Mouse (Mus musculus) kidney, postnatal 0 days (tissue): Measurements from ENCODE around the gene Gm20388. TPM values are rescaled to one million over a fixed set of nuclear protein-coding genes. Genes with fewer than 3 reads are reported as not detected.

ENCODE experiments used
- ATAC-seq: fragments of 200-750 bp; cut with Nextera tagmentation; replicated peaks from 2 replicates; pipeline ENCODE4 v1.8.0; 2017; ENCODE audit warnings: low read depth, moderate number of reproducible peaks, moderate TSS enrichment, moderate library complexity; ENCODE audit not compliant: low FRiP score
- DNase-seq: peaks from one replicate; pipeline ENCODE4 v3.0.0-alpha.2; 2016; ENCODE audit warnings: low spot score
- H3K27ac ChIP-seq: fragments of 300-500 bp; sonication (generic); 2 replicates; pipeline ENCODE4 v1.5.1; 2014; ENCODE audit warnings: mild to moderate bottlenecking
- H3K27me3 ChIP-seq: fragments of 300-500 bp; sonication (generic); 2 replicates; pipeline ENCODE4 v1.6.1; 2014; ENCODE audit warnings: low read length, mixed read lengths; ENCODE audit not compliant: insufficient read depth
- H3K36me3 ChIP-seq: fragments of 300-500 bp; sonication (generic); 2 replicates; pipeline ENCODE4 v1.6.1; 2014; ENCODE audit warnings: low read length, mixed read lengths; ENCODE audit not compliant: insufficient read depth
- H3K4me1 ChIP-seq: fragments of 300-500 bp; sonication (generic); replicated peaks from 2 replicates; pipeline ENCODE4 v1.6.1; 2014; ENCODE audit warnings: antibody characterized with exemption, low read length, mixed read lengths; ENCODE audit not compliant: insufficient read depth
- H3K4me2 ChIP-seq: fragments of 300-500 bp; sonication (generic); 2 replicates; pipeline ENCODE4 v1.6.1; 2014; ENCODE audit warnings: mild to moderate bottlenecking, low read length, moderate library complexity, mixed read lengths
- H3K4me3 ChIP-seq: fragments of 300-500 bp; sonication (generic); replicated peaks from 2 replicates; pipeline ENCODE4 v1.5.1; 2014; ENCODE audit warnings: low read depth, low read length
- H3K9ac ChIP-seq: fragments of 300-500 bp; sonication (generic); 2 replicates; pipeline ENCODE4 v1.6.1; 2014; ENCODE audit warnings: low read depth, low read length
- H3K9me3 ChIP-seq: fragments of 300-500 bp; sonication (generic); replicated peaks from 2 replicates; pipeline ENCODE4 v1.6.1; 2016; ENCODE audit warnings: low read length, inconsistent platforms, mixed read lengths
- CTCF ChIP-seq: IDR thresholded peaks from 2 replicates; pipeline ENCODE4 v1.5.1; 2016; ENCODE audit warnings: antibody characterized with exemption, low read depth, mild to moderate bottlenecking, moderate library complexity
- WGBS: fragments of 180-500 bp; shearing (Covaris S2); extraction: QIAGEN DNeasy Blood & Tissue Kit; methylation state at CpG from one replicate; pipeline ENCODE4 v1.1.7; 2014; 5-methylcytosine and 5-hydroxymethylcytosine counted together
- polyA plus RNA-seq: library from polyadenylated mRNA; unstranded; fragments of >200 nt; fragmentation: Nextera tagmentation; extraction: Ambion mirVana; gene quantifications from 2 replicates; pipeline ENCODE4 v1.2.1, GENCODE M21; 2015

Gene Gm20388
- polyA plus RNA-seq, 1 experiment from 2014 or later: not detected

DNA sequence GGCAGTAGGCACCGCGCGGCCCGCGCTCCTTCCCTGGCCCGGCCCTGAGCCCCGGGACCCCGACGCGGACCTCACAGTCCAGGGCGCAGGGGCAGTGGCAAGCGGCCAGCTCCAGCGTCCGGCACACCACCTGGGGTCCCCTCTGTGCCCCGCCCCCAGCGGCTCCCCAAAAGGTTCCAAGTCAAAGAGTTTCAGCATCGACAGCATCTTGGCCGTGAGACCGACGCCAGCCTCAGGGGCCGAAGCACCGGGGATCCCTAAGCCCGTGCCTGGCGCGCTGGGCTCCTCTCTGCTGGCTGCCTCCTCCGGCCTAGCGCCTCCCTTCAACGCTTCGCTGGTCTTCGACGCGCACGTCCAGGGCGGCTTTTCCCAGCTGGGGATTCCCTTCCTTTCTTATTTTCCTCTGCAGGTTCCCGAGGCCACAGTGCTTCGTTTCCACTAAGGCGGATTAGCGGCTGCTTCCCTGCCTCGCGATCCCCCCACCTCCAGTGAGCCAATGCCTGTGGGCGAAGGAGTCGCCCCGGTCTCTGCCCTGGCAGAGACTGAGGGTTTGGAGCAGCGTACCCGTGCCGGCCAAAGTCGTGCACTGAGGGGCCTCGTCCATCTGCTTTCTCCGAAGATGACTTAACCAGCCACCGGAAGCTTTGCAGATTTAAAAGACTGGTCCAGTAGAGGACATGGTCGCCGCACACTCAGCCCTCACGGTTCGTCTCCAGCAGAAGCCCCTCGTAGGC is 1218.1 kb downstream of the Gm20388 start:
- Histone ChIP-seq H3K36me3 (no peaks in the 10 kb centered on the region), H3K9me3 (no peaks in the 10 kb centered on the region), H3K4me2 (peak overlapping the region; percentile 59), H3K27me3 (0 out of 2 replicates have a peak, but pooled peaks cover 10% of the 10 kb centered on the region), H3K4me3 (peak overlapping the region; percentile 37), H3K9ac (peak overlapping the region; percentile 66), H3K27ac (peak overlapping the region; percentile 89), H3K4me1 (peaks cover 24% of the 10 kb centered on the region)
- TF ChIP-seq CTCF: no peak
- no peak for ATAC-seq
- peak; percentile 50 for DNase-seq
- 13% methylated on average over 54 of the region's 55 CpGs for WGBS

DNA sequence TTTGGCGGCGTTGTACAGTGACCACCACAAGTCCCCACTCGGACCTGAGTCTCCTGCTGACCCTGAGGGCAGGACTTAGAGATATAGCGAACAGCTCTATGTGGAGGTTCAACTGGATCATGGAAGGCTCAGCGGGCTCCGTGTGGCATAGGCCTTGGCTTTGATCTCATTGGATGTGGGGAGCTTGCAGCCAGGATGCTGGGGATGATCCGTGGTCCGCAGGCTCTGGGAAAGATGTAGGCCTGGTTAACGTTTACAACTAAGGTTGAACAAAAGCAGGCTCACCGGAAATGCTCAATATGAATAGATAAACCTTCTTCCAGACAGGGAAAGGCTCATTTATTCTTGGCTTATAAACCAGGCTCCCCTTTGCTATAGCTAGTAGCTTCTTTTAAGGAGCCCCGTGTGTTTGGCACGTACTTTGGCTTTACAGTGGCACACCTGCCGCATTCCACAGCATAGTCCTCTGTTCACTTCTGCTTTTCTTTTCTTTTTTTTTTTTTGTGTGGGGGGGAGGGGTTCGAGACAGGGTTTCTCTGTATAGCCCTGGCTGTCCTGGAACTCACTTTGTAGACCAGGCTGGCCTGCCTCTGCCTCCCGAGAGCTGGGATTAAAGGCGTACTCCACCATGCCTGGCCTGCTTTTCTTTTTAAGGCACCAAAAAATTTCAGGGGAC is 1218.8 kb downstream of the Gm20388 start:
- 58% methylated on average over 16 of the region's 16 CpGs for WGBS
- Histone ChIP-seq H3K36me3 (no peaks in the 10 kb centered on the region), H3K9me3 (no peaks in the 10 kb centered on the region), H3K4me3 (peak overlapping the region; percentile 37), H3K4me1 (peaks cover 20% of the 10 kb centered on the region), H3K27me3 (0 out of 2 replicates have a peak, but pooled peaks cover 10% of the 10 kb centered on the region), H3K9ac (0 out of 2 replicates have a peak overlapping the region, but pooled peaks have one; percentile 66), H3K4me2 (peak overlapping the region; percentile 59), H3K27ac (peak overlapping the region; percentile 15; the same call in 1 of the 2 replicates)
- DNase-seq (no peak), ATAC-seq (no peak)
- no peak for TF ChIP-seq CTCF

DNA sequence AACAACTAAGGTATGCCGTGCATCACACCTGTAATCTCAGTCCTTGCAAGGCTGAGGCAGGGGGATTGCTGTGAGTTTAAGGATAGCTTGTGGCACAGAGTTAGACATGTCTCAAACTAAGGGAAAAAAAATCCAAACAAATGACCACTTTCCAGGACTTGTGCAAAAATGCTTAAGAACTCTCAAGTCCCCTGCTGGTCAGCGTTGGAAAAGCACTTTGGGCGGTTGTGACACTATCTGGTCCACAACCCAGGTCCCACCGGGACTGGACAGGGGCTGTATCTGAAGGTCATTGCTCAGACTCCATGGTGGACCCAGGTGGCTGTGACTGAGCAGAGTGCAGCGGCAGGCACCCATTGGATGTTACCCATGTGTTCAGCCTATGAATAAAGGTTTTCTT is 1219.9 kb downstream of the Gm20388 start:
- Histone ChIP-seq H3K27me3 (0 out of 2 replicates have a peak, but pooled peaks cover 7% of the 10 kb centered on the region), H3K4me3 (no peak overlapping the region), H3K4me1 (peaks cover 15% of the 10 kb centered on the region), H3K9ac (no peak overlapping the region), H3K36me3 (no peaks in the 10 kb centered on the region), H3K9me3 (no peaks in the 10 kb centered on the region), H3K4me2 (peak overlapping the region; percentile 13; the same call in 1 of the 2 replicates), H3K27ac (no peak overlapping the region)
- DNase-seq (peak; percentile 76), ATAC-seq (0 out of 2 replicates have a peak, but pooled peaks have one; percentile 33)
- TF ChIP-seq CTCF: peak; percentile 71
- WGBS: 42% methylated on average over 5 of the region's 5 CpGs

DNA sequence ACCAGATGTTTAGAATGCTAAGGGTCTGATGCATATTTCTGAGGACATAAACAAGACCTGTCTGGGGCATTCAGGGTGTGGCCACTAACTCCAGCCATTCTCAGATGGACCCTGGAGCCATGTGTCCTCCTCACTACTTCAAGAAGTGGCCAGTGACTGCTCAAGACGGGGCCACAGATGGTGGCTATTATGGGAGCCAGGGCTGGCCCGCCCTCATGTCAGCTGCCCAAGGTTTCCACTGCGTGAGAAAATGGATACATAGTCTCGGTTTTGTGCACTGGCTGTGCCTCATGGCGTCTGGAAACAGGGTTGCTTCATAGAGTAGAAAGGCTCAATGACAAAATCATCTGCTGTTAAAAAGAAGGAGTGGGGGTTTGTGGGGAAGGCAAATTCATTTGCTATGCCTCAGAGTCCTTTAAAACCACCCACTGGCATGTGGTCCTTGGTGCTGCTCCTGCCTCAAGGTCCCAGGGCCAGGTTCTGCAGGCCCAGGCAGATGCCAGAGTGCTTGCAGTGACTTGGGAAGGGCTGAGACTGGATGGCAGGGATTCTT is 1222.4 kb downstream of the Gm20388 start:
- Histone ChIP-seq H3K4me3 (no peak overlapping the region), H3K9me3 (0 out of 2 replicates have a peak, but pooled peaks cover 2% of the 10 kb centered on the region), H3K4me2 (no peak overlapping the region), H3K27me3 (0 out of 2 replicates have a peak, but pooled peaks cover 4% of the 10 kb centered on the region), H3K4me1 (peaks cover 7% of the 10 kb centered on the region), H3K9ac (no peak overlapping the region), H3K27ac (no peak overlapping the region), H3K36me3 (no peaks in the 10 kb centered on the region)
- no peak for DNase-seq
- 79% methylated on average over 5 of the region's 5 CpGs for WGBS
- no peak for TF ChIP-seq CTCF
- ATAC-seq: no peak

DNA sequence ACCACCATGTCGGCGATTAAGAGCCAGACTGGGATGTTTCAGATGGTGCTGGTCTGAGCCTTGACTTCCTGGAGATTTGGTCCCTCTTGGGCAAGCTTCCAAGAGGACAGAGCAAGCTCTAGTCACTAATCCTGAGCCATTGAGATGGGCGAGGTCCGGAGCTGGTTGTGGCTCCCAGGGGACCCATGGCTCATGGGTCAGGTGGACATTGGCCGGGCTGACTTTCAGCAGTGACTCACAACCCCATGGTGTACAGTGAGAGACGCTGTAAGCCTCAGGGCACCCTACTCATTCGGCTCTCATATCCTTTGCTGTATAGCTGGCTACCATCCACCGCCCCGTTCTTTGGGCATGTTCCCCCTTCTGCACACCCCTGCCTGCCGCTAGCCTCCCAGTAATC is 1223.5 kb downstream of the Gm20388 start:
- no peak overlapping the region for H3K4me3 ChIP-seq
- no peaks in the 10 kb centered on the region for H3K36me3 ChIP-seq
- no peak overlapping the region for H3K9ac ChIP-seq
- H3K27me3 ChIP-seq: no peaks in the 10 kb centered on the region
- WGBS: 80% methylated on average over 10 of the region's 10 CpGs
- no peaks in the 10 kb centered on the region; the same call in 1 of the 2 replicates for H3K4me1 ChIP-seq
- no peak for TF ChIP-seq CTCF
- H3K4me2 ChIP-seq: no peak overlapping the region
- DNase-seq (no peak), ATAC-seq (no peak)
- 0 out of 2 replicates have a peak, but pooled peaks cover 2% of the 10 kb centered on the region for H3K9me3 ChIP-seq
- no peak overlapping the region for H3K27ac ChIP-seq

DNA sequence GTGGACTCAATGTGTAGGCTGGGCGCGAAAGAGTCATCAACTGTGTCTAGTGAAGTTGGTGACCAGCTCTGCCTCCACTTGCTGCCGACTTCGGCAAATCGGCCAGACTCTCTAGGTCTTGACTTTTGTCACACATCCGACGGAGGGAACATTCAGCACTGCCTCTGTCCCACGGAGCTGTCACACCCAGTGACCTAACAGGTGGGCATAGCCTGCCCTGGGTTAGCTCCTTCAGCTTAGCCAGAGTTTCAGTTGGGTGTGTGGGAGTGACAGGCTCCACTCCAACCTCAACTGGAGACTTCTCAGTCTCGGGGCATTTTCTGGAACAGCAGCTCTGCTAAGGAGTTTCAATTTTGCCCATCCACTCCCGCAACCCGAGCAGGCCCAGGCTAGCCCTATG is 1223.9 kb downstream of the Gm20388 start:
- H3K9me3 ChIP-seq: 0 out of 2 replicates have a peak, but pooled peaks cover 2% of the 10 kb centered on the region
- WGBS: 72% methylated on average over 11 of the region's 11 CpGs
- no peak overlapping the region for H3K27ac ChIP-seq
- no peak for ATAC-seq
- H3K9ac ChIP-seq: no peak overlapping the region
- DNase-seq: no peak
- H3K4me3 ChIP-seq: no peak overlapping the region
- TF ChIP-seq CTCF: no peak
- H3K4me1 ChIP-seq: no peaks in the 10 kb centered on the region; the same call in 1 of the 2 replicates
- no peaks in the 10 kb centered on the region for H3K36me3 ChIP-seq
- H3K4me2 ChIP-seq: no peak overlapping the region
- no peaks in the 10 kb centered on the region for H3K27me3 ChIP-seq
